Mouse (Mus musculus) ES-E14 (cell line): ENCODE data around the gene Nyap2.

ENCODE experiments used
- CHD2 ChIP-seq: IDR thresholded peaks from 2 replicates; pipeline ENCODE4 v1.6.1; 2014; ENCODE audit warnings: mild to moderate bottlenecking, low read depth, low read length, inconsistent platforms
- HCFC1 ChIP-seq: IDR thresholded peaks from 2 replicates; pipeline ENCODE4 v1.6.1; 2012; ENCODE audit warnings: low read length, inconsistent platforms, borderline replicate concordance; ENCODE audit not compliant: insufficient read depth
- MAFK ChIP-seq: IDR thresholded peaks from 2 replicates; pipeline ENCODE4 v1.6.1; 2014; ENCODE audit warnings: mild to moderate bottlenecking, low read depth, low read length, inconsistent platforms; ENCODE audit not compliant: insufficient read depth
- ZC3H11A ChIP-seq: IDR thresholded peaks from 2 replicates; pipeline ENCODE4 v1.6.1; 2012; ENCODE audit warnings: low read depth, mild to moderate bottlenecking, inconsistent platforms, low read length, borderline replicate concordance
- ZNF384 ChIP-seq: IDR thresholded peaks from 2 replicates; pipeline ENCODE4 v1.6.1; 2012; ENCODE audit warnings: low read depth, low read length, inconsistent platforms

- no peak for TF ChIP-seq HCFC1
- TF ChIP-seq MAFK: no peak
- TF ChIP-seq ZC3H11A: no peak
- no peak for TF ChIP-seq ZNF384
- no peak for TF ChIP-seq CHD2
These were observed 210.3 kb downstream of the Nyap2 start for GRCm38 (mm10) chr1:81287088-81287487.
